Mouse (Mus musculus) ES-E14 (cell line): ENCODE results near the gene Acr.

ENCODE experiments used
- HCFC1 ChIP-seq: IDR thresholded peaks from 2 replicates; pipeline ENCODE4 v1.6.1; 2012; ENCODE audit warnings: low read length, inconsistent platforms, borderline replicate concordance; ENCODE audit not compliant: insufficient read depth
- ZC3H11A ChIP-seq: IDR thresholded peaks from 2 replicates; pipeline ENCODE4 v1.6.1; 2012; ENCODE audit warnings: low read depth, mild to moderate bottlenecking, inconsistent platforms, low read length, borderline replicate concordance
- ZNF384 ChIP-seq: IDR thresholded peaks from 2 replicates; pipeline ENCODE4 v1.6.1; 2012; ENCODE audit warnings: low read depth, low read length, inconsistent platforms

DNA sequence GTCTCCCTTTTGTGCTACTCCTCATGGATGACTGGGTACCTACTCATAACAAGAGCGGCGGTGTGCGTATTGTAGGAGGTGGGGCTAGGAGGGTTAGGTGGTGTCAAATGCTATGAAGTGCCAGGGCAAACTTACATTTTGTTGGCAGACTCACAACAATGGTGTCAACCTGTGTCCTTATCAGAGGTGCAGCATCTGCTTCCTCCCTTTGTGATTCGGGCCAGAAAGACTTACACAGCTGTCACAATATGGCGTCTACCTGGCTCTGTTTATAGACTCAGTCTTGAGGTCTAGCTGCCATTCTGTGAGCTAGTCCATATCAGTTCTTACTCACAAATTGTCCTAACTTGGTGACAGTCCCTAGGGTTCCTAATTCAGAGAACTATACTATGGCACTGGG, 17.0 kb downstream of the Acr start:
- TF ChIP-seq ZNF384 (no peak), ZC3H11A (no peak), HCFC1 (no peak)
